Comparison of ENCODE assay signal across 16 mouse cellular contexts in genomic region chr9:44341487-44341886, GRCm38 (mm10). TPM values are rescaled to one million over a fixed set of nuclear protein-coding genes. Genes with fewer than 3 reads are reported as not detected.
DNase-seq lines count a peak whose midpoint lies in the region; ATAC-seq and TF ChIP-seq lines count a peak whose summit lies in the region.
"Had no signal": no experiment of that assay in that cellular context is flagged by ENCODE, and none has a peak within 500 bp of the region (broad histone marks: within the 10 kb centered on the region; RNA-seq: fewer than 3 reads in every experiment).

No protein-coding gene starts in this region.

- ATAC-seq in forebrain, embryonic 12.5 days (ENCODE audit: low FRiP score): no peak
- no peak for ATAC-seq in hindbrain, embryonic 11.5 days (ENCODE audit: low FRiP score)
- no peak for ATAC-seq in hindbrain, postnatal 0 days
- ATAC-seq in neural tube, embryonic 13.5 days (ENCODE audit: low read depth): no peak
- no peak for ATAC-seq in stomach, embryonic 16.5 days (ENCODE audit: insufficient read depth, low FRiP score)

- no peak overlapping the region for H3K4me2 ChIP-seq in forebrain, embryonic 12.5 days
- H3K4me2 ChIP-seq in hindbrain, embryonic 11.5 days (replicated peaks; ENCODE audit: low read depth, low read length): no peak overlapping the region
- no peak overlapping the region for H3K4me2 ChIP-seq in hindbrain, postnatal 0 days (ENCODE audit: low read depth, low read length)
- H3K4me2 ChIP-seq in neural tube, embryonic 13.5 days: no peak overlapping the region
- H3K4me2 ChIP-seq in stomach, embryonic 16.5 days (ENCODE audit: low read depth, low read length): no peak overlapping the region
- H3K4me2 ChIP-seq: midbrain, embryonic 12.5 days had no signal

- no peak for TF ChIP-seq CTCF in hindbrain, postnatal 0 days (IDR thresholded peaks at IDR 0.05; ENCODE audit: low read depth)

- no peak overlapping the region for H3K9ac ChIP-seq in forebrain, embryonic 12.5 days
- peak overlapping the region; percentile 34 for H3K9ac ChIP-seq in hindbrain, embryonic 11.5 days (ENCODE audit: low read depth, low read length)
- no peak overlapping the region for H3K9ac ChIP-seq in hindbrain, postnatal 0 days (replicated peaks; ENCODE audit: low read length)
- H3K9ac ChIP-seq in neural tube, embryonic 13.5 days: peak overlapping the region; percentile 26
- peak overlapping the region; percentile 94; the same call in 1 of the 2 replicates for H3K9ac ChIP-seq in stomach, embryonic 16.5 days (ENCODE audit: low read length)
- H3K9ac ChIP-seq: midbrain, embryonic 12.5 days; neural tube, embryonic 12.5 days had no signal

- peak overlapping the region; percentile 88 for H3K4me3 ChIP-seq in forebrain, embryonic 10.5 days
- no peak overlapping the region for H3K4me3 ChIP-seq in forebrain, embryonic 12.5 days (replicated peaks)
- H3K4me3 ChIP-seq in hindbrain, embryonic 11.5 days (ENCODE audit: low read depth, low read length): 0 out of 2 replicates have a peak overlapping the region, but pooled peaks have one; percentile 17
- H3K4me3 ChIP-seq in hindbrain, postnatal 0 days (ENCODE audit: low read length): no peak overlapping the region
- no peak overlapping the region for H3K4me3 ChIP-seq in neural tube, embryonic 13.5 days
- H3K4me3 ChIP-seq in stomach, embryonic 16.5 days (replicated peaks; ENCODE audit: low read length): peak overlapping the region; percentile 14
- H3K4me3 ChIP-seq: gastrocnemius, adult 2 months; neural tube, embryonic 12.5 days had no signal

- peaks cover 43% of the 10 kb centered on the region for H3K4me1 ChIP-seq in forebrain, embryonic 10.5 days
- H3K4me1 ChIP-seq in forebrain, embryonic 12.5 days: peaks cover 35% of the 10 kb centered on the region
- H3K4me1 ChIP-seq in hindbrain, embryonic 11.5 days (replicated peaks; ENCODE audit: control insufficient read depth, insufficient read depth, low read length): peaks cover 8% of the 10 kb centered on the region; the same call in 1 of the 2 replicates
- H3K4me1 ChIP-seq in hindbrain, postnatal 0 days (ENCODE audit: insufficient read depth, low read length): peaks cover 12% of the 10 kb centered on the region
- peaks cover 32% of the 10 kb centered on the region for H3K4me1 ChIP-seq in neural tube, embryonic 13.5 days (replicated peaks)
- H3K4me1 ChIP-seq in stomach, embryonic 16.5 days (ENCODE audit: control insufficient read depth, insufficient read depth, low read length): peaks cover 35% of the 10 kb centered on the region

- H3K9me3 ChIP-seq in forebrain, embryonic 10.5 days: no peaks in the 10 kb centered on the region
- no peaks in the 10 kb centered on the region for H3K9me3 ChIP-seq in forebrain, embryonic 12.5 days
- H3K9me3 ChIP-seq in hindbrain, embryonic 11.5 days (ENCODE audit: control insufficient read depth, low read length): no peaks in the 10 kb centered on the region
- no peaks in the 10 kb centered on the region for H3K9me3 ChIP-seq in hindbrain, postnatal 0 days (ENCODE audit: low read length)
- no peaks in the 10 kb centered on the region for H3K9me3 ChIP-seq in neural tube, embryonic 13.5 days
- no peaks in the 10 kb centered on the region for H3K9me3 ChIP-seq in stomach, embryonic 16.5 days (replicated peaks; ENCODE audit: control insufficient read depth, low read length)
- H3K9me3 ChIP-seq: midbrain, embryonic 12.5 days; neural tube, embryonic 12.5 days had no signal

- 93% methylated on average over 5 of the region's 5 CpGs for WGBS in forebrain, embryonic 10.5 days
- WGBS in forebrain, embryonic 12.5 days: 94% methylated on average over 5 of the region's 5 CpGs
- 97% methylated on average over 5 of the region's 5 CpGs for WGBS in hindbrain, embryonic 11.5 days
- 93% methylated on average over 5 of the region's 5 CpGs for WGBS in hindbrain, postnatal 0 days
- 89% methylated on average over 5 of the region's 5 CpGs for WGBS in neural tube, embryonic 13.5 days
- WGBS in stomach, embryonic 16.5 days: 91% methylated on average over 5 of the region's 5 CpGs

- H3K36me3 ChIP-seq in forebrain, embryonic 10.5 days (replicated peaks): peaks cover 66% of the 10 kb centered on the region
- H3K36me3 ChIP-seq in forebrain, embryonic 12.5 days (replicated peaks): peaks cover 48% of the 10 kb centered on the region
- peaks cover under 1% of the 10 kb centered on the region; the same call in 1 of the 2 replicates for H3K36me3 ChIP-seq in hindbrain, embryonic 11.5 days (ENCODE audit: control insufficient read depth, insufficient read depth, low read length)
- H3K36me3 ChIP-seq in hindbrain, postnatal 0 days (ENCODE audit: insufficient read depth, low read length): peaks cover 6% of the 10 kb centered on the region; the same call in 1 of the 2 replicates
- peaks cover 40% of the 10 kb centered on the region for H3K36me3 ChIP-seq in neural tube, embryonic 13.5 days
- 0 out of 2 replicates have a peak, but pooled peaks cover 7% of the 10 kb centered on the region for H3K36me3 ChIP-seq in stomach, embryonic 16.5 days (ENCODE audit: control insufficient read depth, insufficient read depth, low read length)

- peak overlapping the region; percentile 97 for H3K27ac ChIP-seq in forebrain, embryonic 10.5 days
- no peak overlapping the region for H3K27ac ChIP-seq in forebrain, embryonic 12.5 days
- no peak overlapping the region for H3K27ac ChIP-seq in hindbrain, embryonic 11.5 days (ENCODE audit: low read depth, low read length)
- no peak overlapping the region for H3K27ac ChIP-seq in hindbrain, postnatal 0 days
- no peak overlapping the region for H3K27ac ChIP-seq in neural tube, embryonic 13.5 days (replicated peaks)
- H3K27ac ChIP-seq in stomach, embryonic 16.5 days (ENCODE audit: low read length): peak overlapping the region; percentile 99
- H3K27ac ChIP-seq: gastrocnemius, adult 2 months; midbrain, embryonic 12.5 days; neural tube, embryonic 12.5 days had no signal

- no peaks in the 10 kb centered on the region for H3K27me3 ChIP-seq in forebrain, embryonic 10.5 days (ENCODE audit: poor library complexity, severe bottlenecking)
- no peaks in the 10 kb centered on the region for H3K27me3 ChIP-seq in forebrain, embryonic 12.5 days
- no peaks in the 10 kb centered on the region for H3K27me3 ChIP-seq in hindbrain, embryonic 11.5 days (ENCODE audit: control insufficient read depth, insufficient read depth, low read length)
- no peaks in the 10 kb centered on the region for H3K27me3 ChIP-seq in hindbrain, postnatal 0 days (ENCODE audit: insufficient read depth, low read length)
- no peaks in the 10 kb centered on the region for H3K27me3 ChIP-seq in neural tube, embryonic 13.5 days
- no peaks in the 10 kb centered on the region for H3K27me3 ChIP-seq in stomach, embryonic 16.5 days (ENCODE audit: control insufficient read depth, insufficient read depth, low read length)
- H3K27me3 ChIP-seq: midbrain, embryonic 12.5 days; neural tube, embryonic 12.5 days had no signal

- no peak for DNase-seq in forebrain, embryonic 10.5 days (ENCODE audit: extremely low spot score, low spot score)
- DNase-seq in hindbrain, embryonic 11.5 days (ENCODE audit: low spot score): no peak
- no peak for DNase-seq in hindbrain, postnatal 0 days (ENCODE audit: low spot score)
- DNase-seq in neural tube, embryonic 10.5 days (ENCODE audit: extremely low spot score, low spot score): no peak
- no peak for DNase-seq in gastrocnemius, postnatal 25 days
- DNase-seq: adrenal gland, postnatal 14 days; gastrocnemius, adult 2 months; heart, postnatal 14 days; kidney, adult 8-10 months; retina, postnatal 1 day; thymus, adult 2 months had no signal

RNA-seq across cellular contexts. Expression of gene Hmbs, which starts 2.5 kb away (rescaled TPM):
- polyA plus RNA-seq in forebrain, embryonic 10.5 days (2016; fragmentation: Nextera tagmentation; extraction: Ambion mirVana): 196 and 210 TPM in 2 replicates
- 107 and 115 TPM in 2 replicates for polyA plus RNA-seq in forebrain, embryonic 12.5 days (2016; fragmentation: Nextera tagmentation; extraction: Ambion mirVana)
- polyA plus RNA-seq in hindbrain, embryonic 11.5 days (2014; fragmentation: Nextera tagmentation; extraction: Ambion mirVana): 134 and 151 TPM in 2 replicates
- total RNA-seq in hindbrain, postnatal 0 days (2014; rRNA removed): 38.7 and 38.8 TPM in 2 replicates
- 64.3 and 67.3 TPM in 2 replicates for polyA plus RNA-seq in hindbrain, postnatal 0 days (2015; fragmentation: Nextera tagmentation; extraction: Ambion mirVana)
- polyA plus RNA-seq in neural tube, embryonic 13.5 days (2015; fragmentation: Nextera tagmentation; extraction: Ambion mirVana): 58.2 and 59.4 TPM in 2 replicates
- 162 and 170 TPM in 2 replicates for polyA plus RNA-seq in stomach, embryonic 16.5 days (2015; fragmentation: Nextera tagmentation; extraction: Ambion mirVana)
- total RNA-seq in gastrocnemius, postnatal 25 days (2021): 10 to 100 TPM; 20.3 to 24.3 TPM

RNA-seq across cellular contexts. Expression of gene H2afx, which starts 7.0 kb away (rescaled TPM):
- 524 and 528 TPM in 2 replicates for polyA plus RNA-seq in forebrain, embryonic 10.5 days (2016; fragmentation: Nextera tagmentation; extraction: Ambion mirVana)
- polyA plus RNA-seq in forebrain, embryonic 12.5 days (2016; fragmentation: Nextera tagmentation; extraction: Ambion mirVana): 477 and 482 TPM in 2 replicates
- polyA plus RNA-seq in hindbrain, embryonic 11.5 days (2014; fragmentation: Nextera tagmentation; extraction: Ambion mirVana): 340 and 346 TPM in 2 replicates
- 272 and 314 TPM in 2 replicates for total RNA-seq in hindbrain, postnatal 0 days (2014; rRNA removed)
- 123 and 136 TPM in 2 replicates for polyA plus RNA-seq in hindbrain, postnatal 0 days (2015; fragmentation: Nextera tagmentation; extraction: Ambion mirVana)
- 131 TPM in 2 replicates for polyA plus RNA-seq in neural tube, embryonic 13.5 days (2015; fragmentation: Nextera tagmentation; extraction: Ambion mirVana)
- polyA plus RNA-seq in stomach, embryonic 16.5 days (2015; fragmentation: Nextera tagmentation; extraction: Ambion mirVana): 203 and 218 TPM in 2 replicates
- total RNA-seq in gastrocnemius, postnatal 25 days (2021): 10 to 100 TPM; 10.8 to 12.8 TPM

RNA-seq across cellular contexts. Expression of gene Dpagt1, which starts 15.7 kb away (rescaled TPM):
- 48.0 and 49.3 TPM in 2 replicates for polyA plus RNA-seq in forebrain, embryonic 10.5 days (2016; fragmentation: Nextera tagmentation; extraction: Ambion mirVana)
- 38.9 and 39.3 TPM in 2 replicates for polyA plus RNA-seq in forebrain, embryonic 12.5 days (2016; fragmentation: Nextera tagmentation; extraction: Ambion mirVana)
- 47.7 and 51.6 TPM in 2 replicates for polyA plus RNA-seq in hindbrain, embryonic 11.5 days (2014; fragmentation: Nextera tagmentation; extraction: Ambion mirVana)
- total RNA-seq in hindbrain, postnatal 0 days (2014; rRNA removed): 16.4 and 24.6 TPM in 2 replicates
- 30.9 and 34.9 TPM in 2 replicates for polyA plus RNA-seq in hindbrain, postnatal 0 days (2015; fragmentation: Nextera tagmentation; extraction: Ambion mirVana)
- polyA plus RNA-seq in neural tube, embryonic 13.5 days (2015; fragmentation: Nextera tagmentation; extraction: Ambion mirVana): 37.3 and 41.2 TPM in 2 replicates
- 32.0 and 40.6 TPM in 2 replicates for polyA plus RNA-seq in stomach, embryonic 16.5 days (2015; fragmentation: Nextera tagmentation; extraction: Ambion mirVana)
- 10 to 100 TPM; 11.0 to 11.2 TPM for total RNA-seq in gastrocnemius, postnatal 25 days (2021)

RNA-seq across cellular contexts. Expression of gene Vps11, which starts 20.0 kb away (rescaled TPM):
- polyA plus RNA-seq in forebrain, embryonic 10.5 days (2016; fragmentation: Nextera tagmentation; extraction: Ambion mirVana): 29.0 and 32.3 TPM in 2 replicates
- polyA plus RNA-seq in forebrain, embryonic 12.5 days (2016; fragmentation: Nextera tagmentation; extraction: Ambion mirVana): 31.5 and 34.8 TPM in 2 replicates
- polyA plus RNA-seq in hindbrain, embryonic 11.5 days (2014; fragmentation: Nextera tagmentation; extraction: Ambion mirVana): 23.4 and 31.5 TPM in 2 replicates
- 41.6 and 53.2 TPM in 2 replicates for total RNA-seq in hindbrain, postnatal 0 days (2014; rRNA removed)
- 39.3 and 39.9 TPM in 2 replicates for polyA plus RNA-seq in hindbrain, postnatal 0 days (2015; fragmentation: Nextera tagmentation; extraction: Ambion mirVana)
- 36.5 and 39.2 TPM in 2 replicates for polyA plus RNA-seq in neural tube, embryonic 13.5 days (2015; fragmentation: Nextera tagmentation; extraction: Ambion mirVana)
- 30.0 and 31.6 TPM in 2 replicates for polyA plus RNA-seq in stomach, embryonic 16.5 days (2015; fragmentation: Nextera tagmentation; extraction: Ambion mirVana)
- total RNA-seq in gastrocnemius, postnatal 25 days (2021): 10 to 100 TPM; 13.5 to 14.5 TPM

RNA-seq across cellular contexts. Expression of gene C2cd2l, which starts 21.4 kb away (rescaled TPM):
- polyA plus RNA-seq in forebrain, embryonic 10.5 days (2016; fragmentation: Nextera tagmentation; extraction: Ambion mirVana): 8.3 and 8.7 TPM in 2 replicates
- 16.5 and 16.9 TPM in 2 replicates for polyA plus RNA-seq in forebrain, embryonic 12.5 days (2016; fragmentation: Nextera tagmentation; extraction: Ambion mirVana)
- polyA plus RNA-seq in hindbrain, embryonic 11.5 days (2014; fragmentation: Nextera tagmentation; extraction: Ambion mirVana): 10.1 and 11.4 TPM in 2 replicates
- total RNA-seq in hindbrain, postnatal 0 days (2014; rRNA removed): 50.5 and 55.6 TPM in 2 replicates
- 19.6 and 22.8 TPM in 2 replicates for polyA plus RNA-seq in hindbrain, postnatal 0 days (2015; fragmentation: Nextera tagmentation; extraction: Ambion mirVana)
- 22.9 and 28.7 TPM in 2 replicates for polyA plus RNA-seq in neural tube, embryonic 13.5 days (2015; fragmentation: Nextera tagmentation; extraction: Ambion mirVana)
- 6.7 and 8.0 TPM in 2 replicates for polyA plus RNA-seq in stomach, embryonic 16.5 days (2015; fragmentation: Nextera tagmentation; extraction: Ambion mirVana)
- 10 to 100 TPM; 12.0 to 12.2 TPM for total RNA-seq in gastrocnemius, postnatal 25 days (2021)

Comparison
In these comparisons a context has a peak if more than half of its experiments do, and no peak if none do; other contexts are left out.
1. H3K27ac ChIP-seq: peak in forebrain, embryonic 10.5 days (single experiment) and stomach, embryonic 16.5 days (single experiment); none in forebrain, embryonic 12.5 days (single experiment), hindbrain, embryonic 11.5 days (single experiment), hindbrain, postnatal 0 days (single experiment) and neural tube, embryonic 13.5 days (single experiment).
2. H3K4me3 ChIP-seq: peak in forebrain, embryonic 10.5 days (single experiment), hindbrain, embryonic 11.5 days (single experiment) and stomach, embryonic 16.5 days (single experiment); none in forebrain, embryonic 12.5 days (single experiment), hindbrain, postnatal 0 days (single experiment) and neural tube, embryonic 13.5 days (single experiment).
3. H3K9ac ChIP-seq: peak in hindbrain, embryonic 11.5 days (single experiment), neural tube, embryonic 13.5 days (single experiment) and stomach, embryonic 16.5 days (single experiment); none in forebrain, embryonic 12.5 days (single experiment) and hindbrain, postnatal 0 days (single experiment).